Mouse (Mus musculus): Measurements from ENCODE around the gene Sugct. TPM values are rescaled to one million over a fixed set of nuclear protein-coding genes. Genes with fewer than 3 reads are reported as not detected.

Gene Sugct
- total and polyA plus RNA-seq, 3 experiments: 1.0 to 3.0 TPM; not detected in 1

DNA sequence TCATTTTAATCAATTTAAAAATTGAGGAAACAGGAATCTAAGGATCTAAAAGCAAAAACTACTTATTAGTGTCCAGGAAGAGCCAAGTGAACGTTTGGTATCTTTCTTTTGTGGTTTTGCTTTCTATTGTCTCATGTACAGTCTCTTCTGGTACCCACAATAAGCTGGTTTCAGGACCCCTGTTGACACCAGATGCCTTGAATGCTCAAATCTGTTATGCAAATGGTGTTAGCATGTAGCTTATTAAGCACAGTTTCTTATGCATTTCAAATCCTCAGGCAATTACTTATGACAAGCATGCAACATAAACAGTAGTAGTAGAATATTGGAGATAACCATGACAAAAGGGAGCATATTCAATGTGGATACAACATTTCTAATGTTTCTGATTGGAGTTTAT, 407.0 kb downstream of the Sugct start:
- no peak for TF ChIP-seq USF1 (IDR thresholded peaks at IDR 0.05; ENCODE audit: low read depth, low read length)
- no peak for TF ChIP-seq MAFK (IDR thresholded peaks at IDR 0.05; ENCODE audit: borderline replicate concordance, low read depth, low read length)
- Histone ChIP-seq H3K4me1 (ENCODE audit: control insufficient read depth in 1 of 2, insufficient read depth in 2 of 2, low read length in 2 of 2) (no peaks in the 10 kb centered on the region), H3K9me3 (replicated peaks; ENCODE audit: insufficient read depth, low read length) (no peaks in the 10 kb centered on the region), H3K9ac (ENCODE audit: control insufficient read depth, low read depth, low read length, poor library complexity, severe bottlenecking) (no peak overlapping the region), H3K4me3 (ENCODE audit: control insufficient read depth in 1 of 2, insufficient read depth in 1 of 2, low read depth in 2 of 2, low read length in 2 of 2) (no peak overlapping the region), H3K79me2 (ENCODE audit: control insufficient read depth, insufficient read depth, low read length, poor library complexity) (no peaks in the 10 kb centered on the region), H3K36me3 (ENCODE audit: control insufficient read depth in 1 of 2, insufficient read depth in 2 of 2, low read length in 2 of 2) (no peaks in the 10 kb centered on the region), H3K27ac (ENCODE audit: control insufficient read depth, low read depth, low read length) (no peak overlapping the region), H3K27me3 (ENCODE audit: control insufficient read depth in 1 of 2, insufficient read depth in 2 of 2, low read length in 2 of 2) (no peaks in the 10 kb centered on the region)
- DNase-seq (ENCODE audit: low read depth, low spot score): no peak

DNA sequence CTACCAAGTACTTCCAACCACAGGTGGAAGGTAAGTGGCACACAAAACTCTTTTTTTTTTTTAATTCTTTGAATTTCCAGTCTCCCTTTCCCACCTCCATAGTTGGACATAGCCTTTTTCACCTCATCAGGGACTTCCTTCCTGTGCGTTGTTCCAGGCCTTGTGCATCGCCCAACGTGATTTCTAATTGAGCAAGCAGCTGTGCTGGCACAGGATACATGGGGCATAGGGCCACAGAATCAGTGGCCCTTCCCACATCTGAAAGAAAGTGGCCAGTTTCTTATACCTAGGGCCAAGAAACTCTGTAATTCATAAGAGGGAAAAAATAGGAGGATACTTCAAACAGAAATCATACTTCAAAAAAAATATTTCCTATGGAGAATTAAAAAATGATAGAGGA, 449.4 kb downstream of the Sugct start:
- H3K4me1 ChIP-seq (ENCODE audit: control insufficient read depth in 1 of 2, insufficient read depth in 2 of 2, low read length in 2 of 2): no peaks in the 10 kb centered on the region
- no peak overlapping the region for H3K9ac ChIP-seq (ENCODE audit: control insufficient read depth, low read depth, low read length, poor library complexity, severe bottlenecking)
- no peak for DNase-seq (ENCODE audit: low read depth, low spot score)
- no peaks in the 10 kb centered on the region for H3K27me3 ChIP-seq (ENCODE audit: control insufficient read depth in 1 of 2, insufficient read depth in 2 of 2, low read length in 2 of 2)
- no peak overlapping the region for H3K27ac ChIP-seq (ENCODE audit: control insufficient read depth, low read depth, low read length)
- no peaks in the 10 kb centered on the region for H3K79me2 ChIP-seq (ENCODE audit: control insufficient read depth, insufficient read depth, low read length, poor library complexity)
- no peak for TF ChIP-seq NELFE (IDR thresholded peaks at IDR 0.05; ENCODE audit: low read depth, low read length)
- TF ChIP-seq KAT2A (conservative IDR thresholded peaks at IDR 0.05; ENCODE audit: low read depth, low read length): no peak
- no peak for TF ChIP-seq TAL1 (IDR thresholded peaks at IDR 0.05; ENCODE audit: low read length)
- no peak for TF ChIP-seq MXI1 (IDR thresholded peaks at IDR 0.05; ENCODE audit: low read depth, low read length)
- TF ChIP-seq USF1 (IDR thresholded peaks at IDR 0.05; ENCODE audit: low read depth, low read length): no peak
- no peak for TF ChIP-seq POLR2AphosphoS2 (IDR thresholded peaks at IDR 0.05; ENCODE audit: low read length)
- TF ChIP-seq ZKSCAN1 (IDR thresholded peaks at IDR 0.05; ENCODE audit: low read depth, low read length): no peak
- TF ChIP-seq MAZ (IDR thresholded peaks at IDR 0.05; ENCODE audit: low read depth, low read length): no peak
- TF ChIP-seq MAX (IDR thresholded peaks at IDR 0.05; ENCODE audit: low read length): no peak
- no peaks in the 10 kb centered on the region for H3K9me3 ChIP-seq (replicated peaks; ENCODE audit: insufficient read depth, low read length)
- no peaks in the 10 kb centered on the region for H3K36me3 ChIP-seq (ENCODE audit: control insufficient read depth in 1 of 2, insufficient read depth in 2 of 2, low read length in 2 of 2)
- no peak overlapping the region for H3K4me3 ChIP-seq (ENCODE audit: control insufficient read depth in 1 of 2, insufficient read depth in 1 of 2, low read depth in 2 of 2, low read length in 2 of 2)

DNA sequence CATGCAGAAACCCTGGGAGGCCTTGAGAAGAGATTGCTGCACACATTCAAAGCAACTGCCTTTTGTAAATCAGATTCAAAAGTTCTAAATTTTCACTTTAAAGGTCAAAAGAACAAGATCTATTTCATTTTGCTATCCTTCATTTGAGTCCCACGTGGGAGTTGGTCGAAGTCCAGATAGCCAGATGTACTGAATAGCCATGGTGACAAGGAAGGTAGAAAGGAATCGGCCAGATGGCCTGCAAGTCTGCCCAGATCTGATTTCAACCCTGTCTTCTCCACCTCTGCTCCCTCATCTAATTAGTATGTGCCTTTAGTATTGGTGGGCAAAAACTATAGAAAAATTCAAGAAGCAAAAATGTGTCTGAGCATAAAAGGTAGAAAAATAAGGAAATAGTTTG, 478.8 kb downstream of the Sugct start:
- H3K4me3 ChIP-seq (ENCODE audit: control insufficient read depth in 1 of 2, insufficient read depth in 1 of 2, low read depth in 2 of 2, low read length in 2 of 2): no peak overlapping the region
- TF ChIP-seq POLR2A (IDR thresholded peaks at IDR 0.05; ENCODE audit: control insufficient read depth in 1 of 2, insufficient read depth in 1 of 2, low read depth in 1 of 2, low read length in 2 of 2, poor library complexity in 1 of 2) (no peak), JUND (IDR thresholded peaks at IDR 0.05; ENCODE audit: low read depth, low read length) (no peak), ZMIZ1 (IDR thresholded peaks at IDR 0.05; ENCODE audit: low read depth, low read length) (no peak), ZKSCAN1 (IDR thresholded peaks at IDR 0.05; ENCODE audit: low read depth, low read length) (no peak), SIN3A (IDR thresholded peaks at IDR 0.05; ENCODE audit: low read length) (no peak), USF2 (IDR thresholded peaks at IDR 0.05; ENCODE audit: borderline replicate concordance in 1 of 2, insufficient read depth in 1 of 2, low read depth in 1 of 2, low read length in 2 of 2) (no peak), TAL1 (IDR thresholded peaks at IDR 0.05; ENCODE audit: low read length) (no peak), MAZ (IDR thresholded peaks at IDR 0.05; ENCODE audit: low read depth, low read length) (no peak), ELF1 (IDR thresholded peaks at IDR 0.05; ENCODE audit: low read depth, low read length) (no peak), TCF12 (IDR thresholded peaks at IDR 0.05; ENCODE audit: low read depth, low read length) (no peak), POLR2AphosphoS5 (IDR thresholded peaks at IDR 0.05; ENCODE audit: borderline replicate concordance, low read depth, low read length) (no peak), CTCF (IDR thresholded peaks at IDR 0.05 in 2 of 3, conservative IDR thresholded peaks at IDR 0.05 in 1 of 3; ENCODE audit: control insufficient read depth in 1 of 3, insufficient read depth in 1 of 3, low read depth in 2 of 3, low read length in 3 of 3, poor library complexity in 1 of 3, severe bottlenecking in 1 of 3) (no peak), E2F4 (IDR thresholded peaks at IDR 0.05; ENCODE audit: borderline replicate concordance, low read depth, low read length) (no peak)
- H3K79me2 ChIP-seq (ENCODE audit: control insufficient read depth, insufficient read depth, low read length, poor library complexity): no peaks in the 10 kb centered on the region
- no peaks in the 10 kb centered on the region for H3K9me3 ChIP-seq (replicated peaks; ENCODE audit: insufficient read depth, low read length)
- no peak overlapping the region for H3K9ac ChIP-seq (ENCODE audit: control insufficient read depth, low read depth, low read length, poor library complexity, severe bottlenecking)
- no peak overlapping the region for H3K27ac ChIP-seq (ENCODE audit: control insufficient read depth, low read depth, low read length)
- no peak for DNase-seq (ENCODE audit: low read depth, low spot score)
- H3K36me3 ChIP-seq (ENCODE audit: control insufficient read depth in 1 of 2, insufficient read depth in 2 of 2, low read length in 2 of 2): no peaks in the 10 kb centered on the region
- H3K27me3 ChIP-seq (ENCODE audit: control insufficient read depth in 1 of 2, insufficient read depth in 2 of 2, low read length in 2 of 2): no peaks in the 10 kb centered on the region
- no peaks in the 10 kb centered on the region for H3K4me1 ChIP-seq (ENCODE audit: control insufficient read depth in 1 of 2, insufficient read depth in 2 of 2, low read length in 2 of 2)
